Mouse (Mus musculus) limb, embryonic 14.5 days (tissue): ENCODE data around the gene Gja1. TPM values are rescaled to one million over a fixed set of nuclear protein-coding genes. Genes with fewer than 3 reads are reported as not detected.
"Not testable (repeated sequence)": the region's sequence is repeated elsewhere in the genome, so short reads cannot be mapped to it uniquely, and the experiment has no call there.

Source experiments
- ATAC-seq: fragments of 200-750 bp; cut with Nextera tagmentation; 2 replicates; pipeline ENCODE4 v1.8.0; 2017; ENCODE audit warnings: low read depth, moderate number of reproducible peaks, moderate TSS enrichment; ENCODE audit not compliant: low FRiP score
- DNase-seq: peaks from one replicate; pipeline ENCODE4 v3.0.0-alpha.2; 2015; ENCODE audit warnings: low spot score
- H3K27ac ChIP-seq: fragments of 300-500 bp; sonication (generic); replicated peaks from 2 replicates; pipeline ENCODE4 v1.5.1; 2014; ENCODE audit warnings: low read depth, mild to moderate bottlenecking, low read length, moderate library complexity, mixed read lengths
- H3K27me3 ChIP-seq: fragments of 300-500 bp; sonication (generic); 2 replicates; pipeline ENCODE4 v1.6.1; 2014; ENCODE audit warnings: low read length, mixed read lengths; ENCODE audit not compliant: control insufficient read depth, insufficient read depth
- H3K36me3 ChIP-seq: fragments of 300-500 bp; sonication (generic); 2 replicates; pipeline ENCODE4 v1.6.1; 2014; ENCODE audit warnings: mild to moderate bottlenecking, low read length, moderate library complexity, mixed read lengths; ENCODE audit not compliant: control insufficient read depth, insufficient read depth
- H3K4me1 ChIP-seq: fragments of 300-500 bp; sonication (generic); 2 replicates; pipeline ENCODE4 v1.6.1; 2014; ENCODE audit warnings: antibody characterized with exemption, low read length, mixed read lengths; ENCODE audit not compliant: control insufficient read depth, insufficient read depth
- H3K4me2 ChIP-seq: fragments of 300-500 bp; sonication (generic); replicated peaks from 2 replicates; pipeline ENCODE4 v1.6.1; 2014; ENCODE audit warnings: low read depth, mild to moderate bottlenecking, low read length, moderate library complexity; ENCODE audit not compliant: severe bottlenecking
- H3K4me3 ChIP-seq: fragments of 300-500 bp; sonication (generic); replicated peaks from 2 replicates; pipeline ENCODE4 v1.5.1; 2014; ENCODE audit warnings: low read length
- H3K9ac ChIP-seq: fragments of 300-500 bp; sonication (generic); 2 replicates; pipeline ENCODE4 v1.6.1; 2014; ENCODE audit warnings: mild to moderate bottlenecking, low read depth, low read length, moderate library complexity; ENCODE audit not compliant: severe bottlenecking
- H3K9me3 ChIP-seq: fragments of 300-500 bp; sonication (generic); 2 replicates; pipeline ENCODE4 v1.6.1; 2016; ENCODE audit warnings: low read length; ENCODE audit not compliant: control insufficient read depth
- POLR2A ChIP-seq: fragments of 200-500 bp; IDR thresholded peaks from 2 replicates; pipeline ENCODE4 v1.8.0; 2012; ENCODE audit warnings: inconsistent platforms, mild to moderate bottlenecking, moderate library complexity, borderline replicate concordance; ENCODE audit not compliant: insufficient read depth, insufficient read length; ENCODE audit errors: extremely low read depth
- WGBS: fragments of 180-500 bp; shearing (Covaris S2); extraction: QIAGEN DNeasy Blood & Tissue Kit; methylation state at CpG from one replicate; pipeline ENCODE4 v1.1.7; 2014; 5-methylcytosine and 5-hydroxymethylcytosine counted together
- polyA plus RNA-seq, 2 experiments: library from polyadenylated mRNA; depleted of rRNA in 1 of 2; stranded (reverse) in 1 of 2; unstranded in 1 of 2; fragments of >200 nt; fragmentation: Nextera tagmentation in 1 of 2; extraction: Ambion mirVana in 1 of 2; gene quantifications; 2 replicates each; pipeline versions ENCODE4 v1.2.1 to v1.2.3; 2012 to 2014

Gene Gja1
- polyA plus RNA-seq, 2 experiments = 102 to 411 TPM

DNA sequence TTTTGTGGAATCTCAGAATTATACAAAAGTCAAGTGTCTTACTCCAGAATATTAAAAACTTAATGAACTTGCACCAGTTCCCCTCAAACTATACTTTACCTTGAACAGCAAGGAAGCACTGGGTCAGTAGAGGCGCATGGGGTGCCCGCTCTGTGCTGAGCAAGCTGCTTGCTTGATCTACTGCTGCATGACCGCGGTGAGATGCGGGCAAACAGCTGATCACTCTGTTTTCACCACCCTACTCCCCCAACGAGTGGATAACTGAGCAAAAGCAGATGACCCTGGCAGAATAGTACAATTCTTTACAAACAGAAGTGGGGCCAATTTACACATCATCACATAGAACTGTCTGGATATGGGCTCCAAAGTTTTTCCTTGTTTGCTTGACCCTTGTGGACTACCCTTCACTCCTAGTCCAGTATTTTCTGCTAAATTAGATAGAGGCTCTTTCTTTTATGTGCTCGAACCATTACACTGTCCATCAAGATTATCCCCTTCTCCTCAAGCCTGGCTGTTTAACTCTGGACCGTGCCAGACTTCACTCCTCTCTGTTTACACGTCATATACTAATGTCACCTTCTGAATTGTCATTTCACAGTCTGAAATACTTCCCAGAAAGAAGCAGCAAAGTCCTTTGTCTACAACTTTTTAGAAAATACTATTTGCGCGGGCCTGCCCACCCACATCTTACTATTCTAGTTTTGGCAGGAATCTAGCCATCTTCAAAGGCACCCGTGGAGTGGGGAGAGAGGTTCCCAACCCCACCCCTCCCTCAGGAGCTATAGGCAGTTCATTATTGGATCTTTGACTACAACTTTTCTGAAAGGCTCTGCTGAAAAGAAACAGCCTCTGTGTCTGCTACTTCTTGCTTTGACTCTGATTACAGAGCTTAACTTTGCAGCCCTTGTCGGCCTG is 8.3 kb downstream of the Gja1 start:
- WGBS = 84% methylated on average over 13 of the region's 13 CpGs
- DNase-seq (no peak), ATAC-seq (no peak)
- Histone ChIP-seq H3K9ac (no peak overlapping the region), H3K27ac (no peak overlapping the region), H3K4me1 (no peaks in the 10 kb centered on the region), H3K4me3 (no peak overlapping the region), H3K27me3 (no peaks in the 10 kb centered on the region), H3K4me2 (no peak overlapping the region), H3K9me3 (no peaks in the 10 kb centered on the region), H3K36me3 (peaks cover 43% of the 10 kb centered on the region)
- TF ChIP-seq POLR2A = no peak

DNA sequence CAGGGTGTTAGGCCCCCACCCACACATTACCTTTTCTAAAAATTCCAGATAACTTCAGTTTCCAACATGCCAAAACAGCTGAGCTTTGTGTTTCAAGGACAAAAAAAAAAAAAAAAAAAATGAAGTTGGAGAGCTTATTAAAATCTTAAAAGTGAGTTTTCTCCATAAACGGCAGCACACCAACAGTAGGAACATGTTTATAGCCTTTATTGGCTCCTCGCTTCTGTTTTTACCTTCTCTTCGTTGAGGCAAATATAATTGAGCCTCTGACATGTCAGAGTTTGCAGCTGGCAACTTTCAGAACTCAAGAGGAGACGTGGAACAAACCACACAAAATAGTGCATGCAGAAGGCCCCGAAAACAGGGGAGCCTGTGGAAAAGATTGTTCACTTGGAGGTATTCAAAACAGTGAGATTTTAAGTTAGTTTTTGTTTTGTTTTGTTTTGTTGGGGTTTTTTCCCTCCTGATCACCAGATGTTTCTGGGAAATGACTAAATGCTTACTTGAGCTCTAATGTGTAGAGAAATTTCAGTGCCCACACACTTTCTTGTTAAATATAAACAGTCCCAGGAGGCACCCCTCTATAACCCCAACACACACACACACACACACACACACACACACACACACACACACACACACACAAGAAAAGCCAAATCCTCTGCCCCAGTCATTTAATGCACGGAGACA is 16.1 kb downstream of the Gja1 start:
- H3K27ac ChIP-seq = no peak overlapping the region
- 21% methylated on average over 6 of the region's 6 CpGs for WGBS

DNA sequence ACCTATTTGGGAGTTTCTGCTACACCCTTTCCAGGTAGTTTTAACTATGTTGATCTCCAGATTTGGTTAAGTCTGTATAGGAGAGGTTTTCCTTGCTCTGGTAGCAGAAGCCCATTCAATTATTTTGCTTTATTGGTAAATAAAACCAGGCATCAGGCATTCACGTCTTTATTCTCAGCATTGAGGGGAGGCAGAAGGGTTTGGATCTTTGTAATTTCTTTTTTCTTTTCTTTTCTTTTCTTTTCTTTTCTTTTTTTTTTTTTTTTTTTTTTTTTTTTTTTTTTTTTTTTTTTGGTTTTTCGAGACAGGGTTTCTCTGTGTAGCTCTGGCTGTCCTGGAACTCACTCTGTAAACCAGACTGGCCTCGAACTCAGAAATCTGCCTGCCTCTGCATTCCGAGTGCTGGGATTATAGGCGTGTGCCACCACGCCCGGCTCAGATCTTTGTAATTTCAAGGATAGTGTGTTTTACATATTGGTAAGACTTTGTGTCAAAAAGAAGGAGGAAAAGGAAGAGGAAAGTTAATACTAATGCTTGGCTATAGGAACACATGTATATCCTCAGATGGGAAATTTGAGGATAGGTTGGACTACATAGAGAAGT is 16.8 kb downstream of the Gja1 start:
- 82% methylated on average over 7 of the region's 7 CpGs for WGBS
- H3K27ac ChIP-seq, H3K9me3 ChIP-seq, H3K9ac ChIP-seq, H3K4me1 ChIP-seq, H3K27me3 ChIP-seq, H3K4me3 ChIP-seq, DNase-seq, H3K4me2 ChIP-seq, ATAC-seq: not testable (repeated sequence)
- H3K36me3 ChIP-seq = peaks cover 22% of the 10 kb centered on the region

More for the DNA sequence above, 16.1 kb downstream of the Gja1 start:
- no peak overlapping the region for H3K4me3 ChIP-seq
- DNase-seq (no peak), ATAC-seq (no peak)
- H3K36me3 ChIP-seq = peaks cover 29% of the 10 kb centered on the region
- H3K27me3 ChIP-seq = no peaks in the 10 kb centered on the region
- no peaks in the 10 kb centered on the region for H3K9me3 ChIP-seq
- no peak for TF ChIP-seq POLR2A
- H3K4me2 ChIP-seq = no peak overlapping the region
- no peak overlapping the region for H3K9ac ChIP-seq
- H3K4me1 ChIP-seq = peaks cover 2% of the 10 kb centered on the region; the same call in 1 of the 2 replicates

DNA sequence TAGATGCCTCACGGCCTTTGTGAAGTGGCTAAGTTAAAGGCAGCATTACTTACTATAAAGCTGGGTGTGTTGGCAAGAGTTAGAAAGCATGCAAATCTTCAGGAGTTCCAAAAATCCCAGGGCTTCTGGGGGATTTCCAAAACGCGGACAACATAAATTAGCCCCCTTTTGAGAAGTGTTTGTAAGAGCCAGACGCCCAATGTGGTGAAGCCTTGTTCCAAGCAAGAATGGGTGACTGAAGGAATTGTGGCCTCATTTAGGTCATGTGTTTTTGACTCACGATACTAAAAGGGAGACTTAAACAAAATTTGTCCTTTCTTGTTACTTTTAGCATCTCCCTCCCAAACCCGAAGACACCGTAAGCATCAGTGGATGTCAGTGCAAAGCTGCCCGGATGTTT is 20.7 kb downstream of the Gja1 start:
- no peak overlapping the region for H3K4me2 ChIP-seq
- no peak for TF ChIP-seq POLR2A
- 70% methylated on average over 8 of the region's 8 CpGs for WGBS
- ATAC-seq (no peak), DNase-seq (no peak)
- peaks cover 2% of the 10 kb centered on the region; the same call in 1 of the 2 replicates for H3K4me1 ChIP-seq
- H3K27ac ChIP-seq = no peak overlapping the region
- no peaks in the 10 kb centered on the region for H3K36me3 ChIP-seq
- H3K4me3 ChIP-seq = no peak overlapping the region
- no peak overlapping the region for H3K9ac ChIP-seq
- no peaks in the 10 kb centered on the region for H3K27me3 ChIP-seq
- H3K9me3 ChIP-seq = no peaks in the 10 kb centered on the region

DNA sequence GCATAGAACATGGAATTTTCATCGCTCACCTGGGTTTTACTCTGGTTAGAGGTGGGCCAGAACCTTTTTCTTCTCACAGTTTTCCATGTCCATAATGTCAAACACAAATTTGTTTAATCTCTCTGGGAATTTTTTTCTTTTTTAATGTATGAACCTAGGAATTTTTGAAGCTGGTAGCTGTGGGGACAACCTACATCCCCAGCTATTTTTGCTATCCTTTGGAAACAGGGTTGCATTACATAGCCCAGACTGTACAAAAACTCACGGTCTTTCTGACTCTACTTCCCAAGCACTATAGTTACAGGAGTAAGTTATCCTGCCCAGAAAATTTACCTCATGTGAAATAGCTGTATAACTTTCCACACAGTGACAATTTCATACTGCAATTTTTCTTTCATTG is 21.2 kb downstream of the Gja1 start:
- ATAC-seq (no peak), DNase-seq (no peak)
- Histone ChIP-seq H3K4me3 (no peak overlapping the region), H3K9ac (no peak overlapping the region), H3K27me3 (no peaks in the 10 kb centered on the region), H3K4me2 (no peak overlapping the region), H3K36me3 (no peaks in the 10 kb centered on the region), H3K9me3 (no peaks in the 10 kb centered on the region), H3K4me1 (peaks cover 2% of the 10 kb centered on the region; the same call in 1 of the 2 replicates), H3K27ac (no peak overlapping the region)
- no peak for TF ChIP-seq POLR2A
- 96% methylated on average over 2 of the region's 2 CpGs for WGBS

DNA sequence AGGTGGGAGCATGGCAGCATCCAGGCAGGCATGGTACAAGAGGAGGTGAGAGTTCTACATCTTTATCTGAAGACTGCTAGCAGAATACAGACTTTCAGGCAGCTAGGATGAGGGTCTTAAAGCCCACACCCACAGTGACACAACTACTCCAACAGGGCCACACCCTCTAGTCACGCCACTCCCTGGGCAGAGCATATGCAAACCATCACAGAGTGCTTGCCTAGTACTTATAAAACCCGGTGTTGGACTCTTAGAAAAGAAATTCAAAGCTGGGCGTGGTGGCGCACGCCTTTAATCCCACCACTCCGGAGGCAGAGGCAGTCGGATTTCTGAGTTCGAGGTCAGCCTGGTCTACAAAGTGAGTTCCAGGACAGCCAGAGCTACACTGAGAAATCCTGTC is 24.3 kb downstream of the Gja1 start:
- H3K36me3 ChIP-seq, H3K4me1 ChIP-seq, H3K27me3 ChIP-seq, H3K4me3 ChIP-seq, H3K9me3 ChIP-seq, H3K4me2 ChIP-seq, ATAC-seq, H3K9ac ChIP-seq, DNase-seq, H3K27ac ChIP-seq: not testable (repeated sequence)
- WGBS = 95% methylated on average over 8 of the region's 8 CpGs
